Mouse (Mus musculus): ENCODE measurements around the gene Ppfibp2.

DNA sequence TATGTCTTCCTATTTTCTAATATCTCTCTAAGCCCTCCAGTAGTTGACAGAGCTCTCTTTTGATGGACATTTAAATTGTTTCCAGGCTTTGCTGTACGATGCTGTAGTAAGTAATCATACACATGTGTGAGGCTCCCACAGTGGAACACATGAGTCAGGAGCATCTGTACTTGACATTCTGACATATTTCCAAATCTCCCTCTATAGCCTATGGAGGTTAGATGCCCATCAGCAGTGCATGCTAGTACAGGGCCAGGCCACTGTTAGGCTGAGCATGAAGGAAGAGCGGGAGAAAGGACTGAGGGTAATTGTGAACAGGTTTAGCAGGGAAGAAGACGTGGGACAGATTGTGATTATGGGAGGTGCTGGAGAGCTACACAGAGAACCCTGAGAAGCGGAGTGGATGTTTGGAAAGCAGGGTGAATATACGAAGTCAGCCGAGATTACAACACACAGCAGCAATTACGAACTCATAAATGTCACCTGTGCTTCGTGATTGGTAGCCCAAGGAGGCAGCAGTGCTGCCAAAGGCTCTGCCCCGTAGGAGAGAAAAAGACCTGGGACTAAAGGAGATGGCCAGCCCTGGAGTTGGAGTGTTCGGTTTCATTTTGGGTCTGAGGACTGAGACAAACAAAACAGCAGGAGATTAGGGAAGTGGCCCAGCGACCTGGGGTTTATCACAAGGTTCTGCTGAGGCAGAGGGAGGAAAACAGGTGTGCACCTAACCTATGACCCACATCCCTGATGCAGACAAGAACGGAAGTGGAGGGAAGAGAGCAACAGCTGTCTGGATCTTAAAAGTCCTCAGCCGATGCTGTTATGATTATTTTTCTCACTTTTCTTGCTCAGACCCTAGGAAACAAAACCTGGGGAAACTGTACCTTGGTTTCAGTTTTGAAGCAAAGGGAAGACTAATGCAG is 107.7 kb downstream of the Ppfibp2 start:
- TF ChIP-seq MAX (IDR thresholded peaks at IDR 0.05; ENCODE audit: low read depth) (no peak), USF1 (IDR thresholded peaks at IDR 0.05; ENCODE audit: low read depth) (no peak)
